Mouse (Mus musculus): ENCODE data around the gene Dpm1. TPM values are rescaled to one million over a fixed set of nuclear protein-coding genes. Genes with fewer than 3 reads are reported as not detected.

The Dpm1 gene
- polyA plus RNA-seq, 1 experiment: 14.6 TPM

DNA sequence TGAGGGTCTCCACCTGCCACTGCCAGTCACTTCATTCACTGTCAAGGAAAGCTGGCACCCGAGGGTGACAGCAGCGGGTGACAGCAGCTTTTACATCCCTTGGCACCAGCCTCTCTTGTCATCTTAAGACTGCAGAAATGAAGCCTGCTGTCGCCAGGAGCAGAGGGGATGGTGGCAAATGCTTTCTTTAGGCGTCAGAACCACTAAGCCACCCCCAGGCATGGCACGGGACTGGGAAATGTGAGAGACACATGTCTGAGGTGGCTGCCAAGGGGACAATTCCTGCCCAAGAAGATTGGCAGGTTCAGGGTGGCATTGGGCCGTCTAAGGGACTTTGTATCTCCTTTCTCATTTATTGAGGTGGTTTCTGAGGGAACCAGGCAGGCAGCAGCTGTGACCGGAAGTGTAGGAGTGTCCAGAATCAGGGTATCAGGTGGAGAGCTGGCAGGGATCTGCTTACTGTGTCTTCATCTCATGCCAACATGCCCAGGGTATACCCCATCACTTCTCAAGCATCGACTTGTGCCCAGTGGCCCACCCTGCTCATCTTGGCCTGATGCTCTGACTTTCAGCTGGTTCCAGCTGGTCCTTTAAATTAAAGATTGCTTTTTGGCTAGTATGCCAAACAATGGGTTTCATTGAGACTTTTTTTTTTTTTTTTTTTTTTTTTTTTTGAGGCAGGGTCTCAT, 17.9 kb upstream of the Dpm1 start:
- 82% methylated on average over 8 of the region's 8 CpGs for WGBS
- H3K27me3 ChIP-seq (ENCODE audit: control insufficient read depth, insufficient read depth, low read length): no peaks in the 10 kb centered on the region
- no peak overlapping the region for H3K4me3 ChIP-seq (ENCODE audit: extremely low read depth, insufficient read depth, insufficient read length)
- no peaks in the 10 kb centered on the region for H3K36me3 ChIP-seq (ENCODE audit: control insufficient read depth, insufficient read depth, low read length)
- TF ChIP-seq CTCF (IDR thresholded peaks at IDR 0.05; ENCODE audit: extremely low read depth, insufficient read depth, insufficient read length, insufficient replicate concordance) (no peak), POLR2A (IDR thresholded peaks at IDR 0.05; ENCODE audit: low read depth, low read length) (no peak)
- no peak overlapping the region for H3K27ac ChIP-seq (ENCODE audit: insufficient read depth, low read length)
- no peaks in the 10 kb centered on the region for H3K4me1 ChIP-seq (ENCODE audit: control insufficient read depth, insufficient read depth, insufficient read length)
- no peak for DNase-seq (ENCODE audit: low read depth in 1 of 2, low spot score in 2 of 2)

DNA sequence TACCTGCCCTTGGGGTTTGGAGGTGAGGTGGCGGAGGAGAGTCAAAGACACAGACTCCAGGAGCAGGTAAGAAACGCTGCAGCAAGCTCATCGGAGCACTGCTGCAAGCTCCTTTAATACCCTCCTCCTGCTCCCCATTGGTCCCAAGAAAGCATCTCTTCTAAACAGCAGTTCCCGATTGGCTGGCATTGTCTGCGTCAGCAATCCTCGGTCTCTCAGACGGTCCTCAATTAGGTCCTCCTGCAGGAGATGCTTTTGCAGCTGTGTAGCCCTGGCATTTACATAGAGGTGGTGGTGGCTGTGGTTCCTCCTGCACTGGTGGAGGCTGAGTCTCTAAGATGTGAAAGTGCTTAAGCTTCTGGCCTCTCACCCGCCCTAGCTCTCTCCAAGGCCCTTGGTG, 15.2 kb upstream of the Dpm1 start:
- 59% methylated on average over 8 of the region's 8 CpGs for WGBS
- no peak for DNase-seq (ENCODE audit: low read depth in 1 of 2, low spot score in 2 of 2)
- Histone ChIP-seq H3K27me3 (ENCODE audit: control insufficient read depth, insufficient read depth, low read length) (no peaks in the 10 kb centered on the region), H3K4me3 (ENCODE audit: extremely low read depth, insufficient read depth, insufficient read length) (no peak overlapping the region), H3K27ac (ENCODE audit: insufficient read depth, low read length) (no peak overlapping the region), H3K4me1 (ENCODE audit: control insufficient read depth, insufficient read depth, insufficient read length) (no peaks in the 10 kb centered on the region), H3K36me3 (ENCODE audit: control insufficient read depth, insufficient read depth, low read length) (no peaks in the 10 kb centered on the region)
- TF ChIP-seq CTCF (IDR thresholded peaks at IDR 0.05; ENCODE audit: extremely low read depth, insufficient read depth, insufficient read length, insufficient replicate concordance): no peak
- no peak for TF ChIP-seq POLR2A (IDR thresholded peaks at IDR 0.05; ENCODE audit: low read depth, low read length)

DNA sequence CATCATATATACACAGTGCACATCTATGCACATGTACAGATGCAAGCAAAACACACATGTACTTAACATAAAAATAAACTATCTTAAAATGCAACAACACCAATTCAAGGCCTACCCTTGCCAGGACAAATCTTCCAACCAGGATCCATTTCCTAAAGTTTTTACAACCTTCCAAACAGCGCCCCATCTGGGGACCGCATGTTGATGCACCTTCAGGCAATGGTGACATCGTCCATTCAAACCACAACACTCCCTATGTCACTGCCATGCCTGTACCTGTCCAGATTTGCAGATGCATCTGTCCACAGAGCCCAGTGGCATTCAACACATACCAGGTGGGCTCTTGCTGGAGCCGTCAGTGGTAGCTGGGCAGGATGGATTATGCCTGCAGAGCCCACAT, 12.9 kb upstream of the Dpm1 start:
- H3K36me3 ChIP-seq (ENCODE audit: control insufficient read depth, insufficient read depth, low read length): no peaks in the 10 kb centered on the region
- H3K27me3 ChIP-seq (ENCODE audit: control insufficient read depth, insufficient read depth, low read length): no peaks in the 10 kb centered on the region
- DNase-seq (ENCODE audit: low read depth in 1 of 2, low spot score in 2 of 2): no peak
- 86% methylated on average over 4 of the region's 4 CpGs for WGBS
- no peak overlapping the region for H3K4me3 ChIP-seq (ENCODE audit: extremely low read depth, insufficient read depth, insufficient read length)
- H3K27ac ChIP-seq (ENCODE audit: insufficient read depth, low read length): no peak overlapping the region
- TF ChIP-seq CTCF (IDR thresholded peaks at IDR 0.05; ENCODE audit: extremely low read depth, insufficient read depth, insufficient read length, insufficient replicate concordance): no peak
- H3K4me1 ChIP-seq (ENCODE audit: control insufficient read depth, insufficient read depth, insufficient read length): no peaks in the 10 kb centered on the region

DNA sequence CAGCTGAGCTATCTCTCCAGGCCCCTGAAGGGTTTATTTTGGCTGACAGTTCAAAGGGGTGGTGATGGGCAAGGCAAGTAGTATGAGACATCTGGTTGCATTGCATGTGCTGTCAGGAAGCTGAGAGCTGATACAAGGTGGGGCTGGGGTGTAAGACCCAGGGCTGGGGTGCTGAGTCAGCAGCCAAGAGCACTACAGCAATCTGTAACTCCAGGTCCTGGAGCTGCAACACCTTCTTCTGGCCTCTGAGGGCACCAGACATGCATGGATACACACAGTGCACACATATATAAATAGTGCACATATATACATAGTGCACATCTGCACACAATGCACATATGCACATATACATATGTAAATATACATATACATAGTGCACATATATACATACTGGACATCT, 12.4 kb upstream of the Dpm1 start:
- TF ChIP-seq CTCF (IDR thresholded peaks at IDR 0.05; ENCODE audit: extremely low read depth, insufficient read depth, insufficient read length, insufficient replicate concordance) (no peak), POLR2A (IDR thresholded peaks at IDR 0.05; ENCODE audit: low read depth, low read length) (no peak)
- Histone ChIP-seq H3K27me3 (ENCODE audit: control insufficient read depth, insufficient read depth, low read length) (no peaks in the 10 kb centered on the region), H3K4me1 (ENCODE audit: control insufficient read depth, insufficient read depth, insufficient read length) (no peaks in the 10 kb centered on the region), H3K27ac (ENCODE audit: insufficient read depth, low read length) (no peak overlapping the region), H3K36me3 (ENCODE audit: control insufficient read depth, insufficient read depth, low read length) (no peaks in the 10 kb centered on the region), H3K4me3 (ENCODE audit: extremely low read depth, insufficient read depth, insufficient read length) (no peak overlapping the region)
- DNase-seq (ENCODE audit: low read depth in 1 of 2, low spot score in 2 of 2): no peak

GRCm38 (mm10) chr2:168238335-168238734, 7.9 kb upstream of the Dpm1 start:
- no peak for DNase-seq (ENCODE audit: low read depth in 1 of 2, low spot score in 2 of 2)
- H3K27ac ChIP-seq (ENCODE audit: insufficient read depth, low read length): no peak overlapping the region
- no peaks in the 10 kb centered on the region for H3K4me1 ChIP-seq (ENCODE audit: control insufficient read depth, insufficient read depth, insufficient read length)
- WGBS: 90% methylated on average over 4 of the region's 4 CpGs
- no peak overlapping the region for H3K4me3 ChIP-seq (ENCODE audit: extremely low read depth, insufficient read depth, insufficient read length)
- TF ChIP-seq CTCF (IDR thresholded peaks at IDR 0.05; ENCODE audit: extremely low read depth, insufficient read depth, insufficient read length, insufficient replicate concordance): no peak
- TF ChIP-seq POLR2A (IDR thresholded peaks at IDR 0.05; ENCODE audit: low read depth, low read length): no peak
- H3K27me3 ChIP-seq (ENCODE audit: control insufficient read depth, insufficient read depth, low read length): no peaks in the 10 kb centered on the region
- no peaks in the 10 kb centered on the region for H3K36me3 ChIP-seq (ENCODE audit: control insufficient read depth, insufficient read depth, low read length)

DNA sequence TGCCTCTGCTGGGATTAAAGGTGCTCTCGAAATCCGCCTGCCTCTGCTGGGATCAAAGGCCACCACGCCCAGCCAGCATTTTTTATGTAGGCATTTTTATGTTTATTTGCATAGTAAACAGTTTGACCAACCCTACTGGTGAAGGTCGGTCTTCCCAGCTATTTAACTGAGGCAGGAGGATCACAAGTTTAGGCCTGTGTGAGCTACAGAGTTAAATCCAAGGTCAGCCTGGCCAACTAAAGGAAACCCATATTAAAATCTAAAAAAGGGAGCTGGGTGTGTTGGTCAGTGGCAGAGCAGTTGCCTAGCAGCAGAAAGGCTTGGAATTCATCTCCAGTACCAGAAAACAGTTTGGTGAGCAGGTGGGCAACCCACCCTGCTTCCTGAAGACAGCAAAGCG, 2.9 kb upstream of the Dpm1 start:
- H3K4me1 ChIP-seq (ENCODE audit: control insufficient read depth, insufficient read depth, insufficient read length): peaks cover 13% of the 10 kb centered on the region
- H3K4me3 ChIP-seq (ENCODE audit: extremely low read depth, insufficient read depth, insufficient read length): no peak overlapping the region
- DNase-seq (ENCODE audit: low read depth in 1 of 2, low spot score in 2 of 2): no peak
- WGBS: 95% methylated on average over 5 of the region's 5 CpGs
- no peaks in the 10 kb centered on the region for H3K27me3 ChIP-seq (ENCODE audit: control insufficient read depth, insufficient read depth, low read length)
- TF ChIP-seq CTCF (IDR thresholded peaks at IDR 0.05; ENCODE audit: extremely low read depth, insufficient read depth, insufficient read length, insufficient replicate concordance) (no peak), POLR2A (IDR thresholded peaks at IDR 0.05; ENCODE audit: low read depth, low read length) (no peak)
- H3K27ac ChIP-seq (ENCODE audit: insufficient read depth, low read length): no peak overlapping the region
- no peaks in the 10 kb centered on the region for H3K36me3 ChIP-seq (ENCODE audit: control insufficient read depth, insufficient read depth, low read length)

DNA sequence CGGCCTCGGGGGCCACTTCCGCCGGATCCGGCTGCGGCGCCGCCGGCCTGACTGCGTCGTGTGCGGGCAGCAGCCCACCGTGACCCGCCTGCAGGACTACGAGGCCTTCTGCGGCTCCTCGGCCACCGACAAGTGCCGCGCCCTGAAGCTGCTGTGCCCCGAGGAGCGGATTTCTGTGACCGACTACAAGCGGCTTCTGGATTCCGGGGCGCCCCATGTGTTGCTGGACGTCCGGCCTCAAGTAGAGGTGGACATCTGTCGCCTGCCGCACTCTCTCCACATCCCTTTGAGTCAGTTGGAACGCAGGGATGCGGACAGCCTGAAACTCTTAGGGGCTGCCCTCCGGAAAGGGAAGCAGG, 1.1 kb upstream of the Dpm1 start:
- TF ChIP-seq POLR2A (IDR thresholded peaks at IDR 0.05; ENCODE audit: low read depth, low read length) (no peak), CTCF (IDR thresholded peaks at IDR 0.05; ENCODE audit: extremely low read depth, insufficient read depth, insufficient read length, insufficient replicate concordance) (no peak)
- DNase-seq (ENCODE audit: low read depth in 1 of 2, low spot score in 2 of 2): no peak
- WGBS: 66% methylated on average over 33 of the region's 33 CpGs
- Histone ChIP-seq H3K4me3 (ENCODE audit: extremely low read depth, insufficient read depth, insufficient read length) (peak overlapping the region; percentile 88; the same call in 1 of the 2 replicates), H3K27me3 (ENCODE audit: control insufficient read depth, insufficient read depth, low read length) (no peaks in the 10 kb centered on the region), H3K4me1 (ENCODE audit: control insufficient read depth, insufficient read depth, insufficient read length) (peaks cover 13% of the 10 kb centered on the region), H3K36me3 (ENCODE audit: control insufficient read depth, insufficient read depth, low read length) (peaks cover 5% of the 10 kb centered on the region), H3K27ac (ENCODE audit: insufficient read depth, low read length) (no peak overlapping the region)
